Mouse (Mus musculus): ENCODE results near the gene Gm20532. TPM values are rescaled to one million over a fixed set of nuclear protein-coding genes. Genes with fewer than 3 reads are reported as not detected.

The Gm20532 gene
- total and polyA plus RNA-seq, 3 experiments, result 0.15 TPM; not detected in 2

GRCm38 (mm10) chr2:26600664-26601063 is 14.2 kb downstream of the Gm20532 start:
- Histone ChIP-seq H3K27me3 (ENCODE audit: control insufficient read depth in 1 of 2, insufficient read depth in 2 of 2, low read length in 2 of 2) (no peaks in the 10 kb centered on the region), H3K27ac (ENCODE audit: control insufficient read depth, low read depth, low read length) (no peak overlapping the region), H3K36me3 (ENCODE audit: control insufficient read depth in 1 of 2, insufficient read depth in 2 of 2, low read length in 2 of 2) (no peaks in the 10 kb centered on the region), H3K9me3 (replicated peaks; ENCODE audit: insufficient read depth, low read length) (no peaks in the 10 kb centered on the region), H3K79me2 (ENCODE audit: control insufficient read depth, insufficient read depth, low read length, poor library complexity) (no peaks in the 10 kb centered on the region; the same call in 1 of the 2 replicates), H3K4me3 (ENCODE audit: control insufficient read depth in 1 of 2, insufficient read depth in 1 of 2, low read depth in 2 of 2, low read length in 2 of 2) (no peak overlapping the region), H3K9ac (ENCODE audit: control insufficient read depth, low read depth, low read length, poor library complexity, severe bottlenecking) (no peak overlapping the region), H3K4me1 (ENCODE audit: control insufficient read depth in 1 of 2, insufficient read depth in 2 of 2, low read length in 2 of 2) (no peaks in the 10 kb centered on the region; a peak in 1 of 4 replicates)
- DNase-seq (ENCODE audit: low read depth, low spot score), result no peak
- TF ChIP-seq MXI1 (IDR thresholded peaks at IDR 0.05; ENCODE audit: low read depth, low read length) (no peak), RCOR1 (IDR thresholded peaks at IDR 0.05; ENCODE audit: low read depth, low read length) (no peak), CHD1 (IDR thresholded peaks at IDR 0.05; ENCODE audit: low read depth, low read length) (no peak)

GRCm38 (mm10) chr2:26601595-26601994 is 15.2 kb downstream of the Gm20532 start:
- Histone ChIP-seq H3K27ac (ENCODE audit: control insufficient read depth, low read depth, low read length) (no peak overlapping the region), H3K4me1 (ENCODE audit: control insufficient read depth in 1 of 2, insufficient read depth in 2 of 2, low read length in 2 of 2) (no peaks in the 10 kb centered on the region; a peak in 1 of 4 replicates), H3K36me3 (ENCODE audit: control insufficient read depth in 1 of 2, insufficient read depth in 2 of 2, low read length in 2 of 2) (no peaks in the 10 kb centered on the region), H3K79me2 (ENCODE audit: control insufficient read depth, insufficient read depth, low read length, poor library complexity) (no peaks in the 10 kb centered on the region; the same call in 1 of the 2 replicates), H3K4me3 (ENCODE audit: control insufficient read depth in 1 of 2, insufficient read depth in 1 of 2, low read depth in 2 of 2, low read length in 2 of 2) (no peak overlapping the region), H3K9me3 (replicated peaks; ENCODE audit: insufficient read depth, low read length) (no peaks in the 10 kb centered on the region), H3K27me3 (ENCODE audit: control insufficient read depth in 1 of 2, insufficient read depth in 2 of 2, low read length in 2 of 2) (no peaks in the 10 kb centered on the region; a peak in 1 of 4 replicates), H3K9ac (ENCODE audit: control insufficient read depth, low read depth, low read length, poor library complexity, severe bottlenecking) (no peak overlapping the region)
- TF ChIP-seq TBP (IDR thresholded peaks at IDR 0.05; ENCODE audit: low read depth, low read length) (no peak), MXI1 (IDR thresholded peaks at IDR 0.05; ENCODE audit: low read depth, low read length) (no peak), CHD1 (IDR thresholded peaks at IDR 0.05; ENCODE audit: low read depth, low read length) (no peak), MAZ (IDR thresholded peaks at IDR 0.05; ENCODE audit: low read depth, low read length) (no peak), SMC3 (IDR thresholded peaks at IDR 0.05; ENCODE audit: low read depth, low read length) (no peak), UBTF (IDR thresholded peaks at IDR 0.05; ENCODE audit: borderline replicate concordance, insufficient read depth, low read depth, low read length) (no peak), MYB (IDR thresholded peaks at IDR 0.05; ENCODE audit: low read depth, low read length) (no peak), NELFE (IDR thresholded peaks at IDR 0.05; ENCODE audit: low read depth, low read length) (no peak), TCF12 (IDR thresholded peaks at IDR 0.05; ENCODE audit: low read depth, low read length) (no peak), CTCF (IDR thresholded peaks at IDR 0.05 in 2 of 3, conservative IDR thresholded peaks at IDR 0.05 in 1 of 3; ENCODE audit: control insufficient read depth in 1 of 3, insufficient read depth in 1 of 3, low read depth in 2 of 3, low read length in 3 of 3, poor library complexity in 1 of 3, severe bottlenecking in 1 of 3) (no peak), USF2 (IDR thresholded peaks at IDR 0.05; ENCODE audit: borderline replicate concordance in 1 of 2, insufficient read depth in 1 of 2, low read depth in 1 of 2, low read length in 2 of 2) (no peak), POLR2AphosphoS5 (IDR thresholded peaks at IDR 0.05; ENCODE audit: borderline replicate concordance, low read depth, low read length) (no peak), MAFK (IDR thresholded peaks at IDR 0.05; ENCODE audit: borderline replicate concordance, low read depth, low read length) (no peak), ELF1 (IDR thresholded peaks at IDR 0.05; ENCODE audit: low read depth, low read length) (no peak)
- DNase-seq (ENCODE audit: low read depth, low spot score), result no peak
